Mouse (Mus musculus): ENCODE measurements around the gene Nnmt.

Nnmt gene

GRCm38 (mm10) chr9:48559482-48560139 lies 45.3 kb downstream of the Nnmt start:
- no peak for DNase-seq (ENCODE audit: low read depth, low spot score)

GRCm38 (mm10) chr9:48558637-48559036 lies 46.3 kb downstream of the Nnmt start:
- DNase-seq (ENCODE audit: low read depth, low spot score), result no peak

DNA sequence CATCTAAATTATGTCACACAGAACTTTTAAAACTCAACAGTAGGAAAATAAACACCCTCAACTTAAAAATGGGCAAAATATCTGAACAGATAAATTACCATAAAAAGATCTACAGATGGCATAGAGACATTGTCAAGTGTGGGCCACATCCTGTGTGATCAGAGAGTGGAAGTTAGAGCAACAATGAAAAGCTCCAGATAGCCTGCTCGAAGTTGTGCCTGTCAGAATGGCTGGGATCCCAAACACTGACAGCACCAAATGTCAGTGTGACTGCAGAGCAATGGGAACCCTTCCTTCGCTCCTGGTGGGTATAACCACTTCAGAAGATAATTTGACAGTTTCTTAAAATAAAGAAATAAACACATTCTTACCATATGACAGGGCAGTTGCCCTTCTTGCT lies 55.9 kb downstream of the Nnmt start:
- DNase-seq (ENCODE audit: low read depth, low spot score), result no peak

DNA sequence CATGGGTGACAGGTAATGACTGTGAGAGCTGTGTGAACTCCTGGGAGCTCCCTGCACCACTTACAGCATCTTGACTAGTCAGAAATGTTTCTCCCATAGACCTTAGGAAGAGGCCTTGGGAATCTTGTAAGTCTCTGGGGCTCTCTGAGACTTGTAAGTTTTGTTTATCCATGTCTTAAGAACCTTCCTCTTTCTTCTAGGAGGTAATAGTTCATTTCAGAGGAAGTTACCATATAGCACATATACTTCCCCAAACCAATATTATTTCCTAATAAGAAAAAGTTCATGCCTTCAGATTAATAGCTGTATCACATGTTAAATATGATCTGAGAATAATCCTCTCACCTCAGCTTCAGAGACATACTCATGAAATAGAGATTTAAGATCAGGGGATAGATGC lies 57.7 kb downstream of the Nnmt start:
- DNase-seq (ENCODE audit: low read depth, low spot score), result no peak
